Mouse (Mus musculus) frontal cortex, postnatal 25 days (tissue): ENCODE measurements at regions not wholly inside any gene's neighbourhood (a gene's known extent, or its start where the extent isn't known, plus 50 kb on each side); places are given as distances from the start of the nearest gene placed in this dataset.
A peak's percentile ranks its signal among the peaks of the same experiment; 100 is the strongest.
"Not testable (repeated sequence)": the region's sequence is repeated elsewhere in the genome, so short reads cannot be mapped to it uniquely, and the experiment has no call there.

Experiments
- DNase-seq, 2 experiments: peaks; one replicate each; pipeline ENCODE4 v3.0.0; 2022; ENCODE audit warnings: low spot score in 2 of 2

GRCm38 (mm10) chr2:100918122-100918521 lies 706.4 kb upstream of the Rag2 start:
- DNase-seq: no peak

- DNase-seq: no peak
Measured at GRCm38 (mm10) chr2:100919537-100920212, 704.8 kb upstream of the Rag2 start.

- not testable (repeated sequence) for DNase-seq
Measured at GRCm38 (mm10) chr2:100948632-100949031, 675.9 kb upstream of the Rag2 start.

- no peak for DNase-seq
Measured at GRCm38 (mm10) chr2:100959412-100959811, 665.1 kb upstream of the Rag2 start.

- DNase-seq: no peak
Measured at GRCm38 (mm10) chr2:100964584-100964983, 659.9 kb upstream of the Rag2 start.

- no peak for DNase-seq
Measured at GRCm38 (mm10) chr2:100977202-100977601, 647.3 kb upstream of the Rag2 start.

GRCm38 (mm10) chr2:100982362-100982761 lies 642.2 kb upstream of the Rag2 start:
- DNase-seq: no peak

GRCm38 (mm10) chr2:101015353-101015752 lies 609.2 kb upstream of the Rag2 start:
- no peak for DNase-seq

- DNase-seq: no peak
Measured at GRCm38 (mm10) chr2:101019384-101019783, 605.1 kb upstream of the Rag2 start.

GRCm38 (mm10) chr2:101021515-101021914 lies 603.0 kb upstream of the Rag2 start:
- DNase-seq: peak in 1 of 2 experiments; percentile 9

- DNase-seq: no peak
Measured at GRCm38 (mm10) chr2:101043050-101043449, 581.5 kb upstream of the Rag2 start.

- DNase-seq: no peak
Measured at GRCm38 (mm10) chr2:101062939-101063338, 561.6 kb upstream of the Rag2 start.

- no peak for DNase-seq
Measured at GRCm38 (mm10) chr2:101074990-101075389, 549.5 kb upstream of the Rag2 start.

GRCm38 (mm10) chr2:101080231-101080630 lies 544.3 kb upstream of the Rag2 start:
- DNase-seq: no peak

GRCm38 (mm10) chr2:101083813-101084212 lies 540.7 kb upstream of the Rag2 start:
- no peak for DNase-seq

GRCm38 (mm10) chr2:101084648-101085047 lies 539.9 kb upstream of the Rag2 start:
- no peak for DNase-seq

- DNase-seq: no peak
Measured at GRCm38 (mm10) chr2:101107183-101107872, 517.2 kb upstream of the Rag2 start.

- DNase-seq: no peak
Measured at GRCm38 (mm10) chr2:101136867-101137266, 487.7 kb upstream of the Rag2 start.

GRCm38 (mm10) chr2:101139931-101140330 lies 484.6 kb upstream of the Rag2 start:
- DNase-seq: no peak

- DNase-seq: no peak
Measured at GRCm38 (mm10) chr2:101156755-101157271, 467.7 kb upstream of the Rag2 start.

- peak in 1 of 2 experiments; percentile 34 for DNase-seq
Measured at GRCm38 (mm10) chr2:101159276-101159675, 465.2 kb upstream of the Rag2 start.

GRCm38 (mm10) chr2:101165942-101166341 lies 458.6 kb upstream of the Rag2 start:
- no peak for DNase-seq

- peak in 1 of 2 experiments; percentile 8 for DNase-seq
Measured at GRCm38 (mm10) chr2:101172806-101173205, 451.7 kb upstream of the Rag2 start.
